Mouse (Mus musculus): Measurements from ENCODE around the gene Marcksl1. TPM values are rescaled to one million over a fixed set of nuclear protein-coding genes. Genes with fewer than 3 reads are reported as not detected.
A peak's percentile ranks its signal among the peaks of the same experiment; 100 is the strongest.

Marcksl1 gene
- total and polyA plus RNA-seq, 2 experiments from 2014 or later, result 1,946 to 2,276 TPM

GRCm38 (mm10) chr4:129557256-129557808, 44.0 kb downstream of the Marcksl1 start:
- 89% methylated on average over 9 of the region's 9 CpGs for WGBS
- no peak overlapping the region for H3K9ac ChIP-seq
- no peaks in the 10 kb centered on the region for H3K9me3 ChIP-seq (ENCODE audit: low read length)
- peak overlapping the region; percentile 89; the same call in 1 of the 2 replicates for H3K4me2 ChIP-seq (ENCODE audit: low read depth)
- H3K27me3 ChIP-seq (ENCODE audit: insufficient read depth, low read length), result no peaks in the 10 kb centered on the region
- H3K4me1 ChIP-seq (ENCODE audit: insufficient read depth), result 0 out of 2 replicates have a peak, but pooled peaks cover 5% of the 10 kb centered on the region
- 0 out of 2 replicates have a peak overlapping the region, but pooled peaks have one; percentile 66 for H3K27ac ChIP-seq (ENCODE audit: low read depth, low read length)
- no peak overlapping the region for H3K4me3 ChIP-seq (ENCODE audit: low read depth, low read length)
- no peaks in the 10 kb centered on the region for H3K36me3 ChIP-seq (ENCODE audit: insufficient read depth)
- no peak for TF ChIP-seq CTCF (IDR thresholded peaks at IDR 0.05; ENCODE audit: low read depth)
- DNase-seq (no peak), ATAC-seq (no peak)

- no peak overlapping the region for H3K4me2 ChIP-seq (ENCODE audit: low read depth)
- TF ChIP-seq CTCF (IDR thresholded peaks at IDR 0.05; ENCODE audit: low read depth), result no peak
- 0 out of 2 replicates have a peak, but pooled peaks cover 5% of the 10 kb centered on the region for H3K4me1 ChIP-seq (ENCODE audit: insufficient read depth)
- no peaks in the 10 kb centered on the region for H3K36me3 ChIP-seq (ENCODE audit: insufficient read depth)
- ATAC-seq (no peak), DNase-seq (no peak)
- H3K27ac ChIP-seq (ENCODE audit: low read depth, low read length), result no peak overlapping the region
- no peaks in the 10 kb centered on the region for H3K27me3 ChIP-seq (ENCODE audit: insufficient read depth, low read length)
- H3K9me3 ChIP-seq (ENCODE audit: low read length), result no peaks in the 10 kb centered on the region
- H3K9ac ChIP-seq, result no peak overlapping the region
- no peak overlapping the region for H3K4me3 ChIP-seq (ENCODE audit: low read depth, low read length)
- WGBS, result 88% methylated on average over 12 of the region's 12 CpGs
Measured at GRCm38 (mm10) chr4:129558321-129558955, 45.1 kb downstream of the Marcksl1 start.

GRCm38 (mm10) chr4:129561184-129561583, 47.8 kb downstream of the Marcksl1 start:
- H3K27ac ChIP-seq (ENCODE audit: low read depth, low read length), result no peak overlapping the region
- H3K27me3 ChIP-seq (ENCODE audit: insufficient read depth, low read length), result no peaks in the 10 kb centered on the region
- H3K9ac ChIP-seq, result no peak overlapping the region
- H3K9me3 ChIP-seq (ENCODE audit: low read length), result no peaks in the 10 kb centered on the region
- no peak overlapping the region for H3K4me3 ChIP-seq (ENCODE audit: low read depth, low read length)
- no peak overlapping the region for H3K4me2 ChIP-seq (ENCODE audit: low read depth)
- DNase-seq, result no peak
- no peaks in the 10 kb centered on the region for H3K36me3 ChIP-seq (ENCODE audit: insufficient read depth)
- no peaks in the 10 kb centered on the region for H3K4me1 ChIP-seq (ENCODE audit: insufficient read depth)
- WGBS, result 89% methylated on average over 5 of the region's 5 CpGs
- TF ChIP-seq CTCF (IDR thresholded peaks at IDR 0.05; ENCODE audit: low read depth), result no peak
- no peak for ATAC-seq

- H3K4me2 ChIP-seq (ENCODE audit: low read depth), result no peak overlapping the region
- H3K9ac ChIP-seq, result no peak overlapping the region
- DNase-seq (no peak), ATAC-seq (no peak)
- no peak overlapping the region for H3K27ac ChIP-seq (ENCODE audit: low read depth, low read length)
- no peak overlapping the region for H3K4me3 ChIP-seq (ENCODE audit: low read depth, low read length)
- 83% methylated on average over 8 of the region's 8 CpGs for WGBS
- no peak for TF ChIP-seq CTCF (IDR thresholded peaks at IDR 0.05; ENCODE audit: low read depth)
- no peaks in the 10 kb centered on the region for H3K4me1 ChIP-seq (ENCODE audit: insufficient read depth)
- no peaks in the 10 kb centered on the region for H3K36me3 ChIP-seq (ENCODE audit: insufficient read depth)
- no peaks in the 10 kb centered on the region for H3K27me3 ChIP-seq (ENCODE audit: insufficient read depth, low read length)
- H3K9me3 ChIP-seq (ENCODE audit: low read length), result no peaks in the 10 kb centered on the region
Measured at GRCm38 (mm10) chr4:129563718-129564117, 50.3 kb downstream of the Marcksl1 start.

- H3K9ac ChIP-seq, result no peak overlapping the region
- H3K27me3 ChIP-seq (ENCODE audit: insufficient read depth, low read length), result no peaks in the 10 kb centered on the region
- H3K4me1 ChIP-seq (ENCODE audit: insufficient read depth), result no peaks in the 10 kb centered on the region
- TF ChIP-seq CTCF (IDR thresholded peaks at IDR 0.05; ENCODE audit: low read depth), result no peak
- no peaks in the 10 kb centered on the region for H3K36me3 ChIP-seq (ENCODE audit: insufficient read depth)
- DNase-seq (no peak), ATAC-seq (no peak)
- no peaks in the 10 kb centered on the region for H3K9me3 ChIP-seq (ENCODE audit: low read length)
- no peak overlapping the region for H3K27ac ChIP-seq (ENCODE audit: low read depth, low read length)
- no peak overlapping the region for H3K4me3 ChIP-seq (ENCODE audit: low read depth, low read length)
- H3K4me2 ChIP-seq (ENCODE audit: low read depth), result no peak overlapping the region
- 80% methylated on average over 6 of the region's 6 CpGs for WGBS
Measured at GRCm38 (mm10) chr4:129565139-129565538, 51.8 kb downstream of the Marcksl1 start.

Small RNAs within 50 kb of the gene (microRNA-seq; reads per million reads assigned to microRNA genes)
- gene Mir8119, result 0 reads per million in 2 experiments

Other genes starting within 250 kb of the Marcksl1 start
- gene Sync, start 226.0 kb upstream of the Marcksl1 start, total RNA-seq (2014; rRNA removed), result 0.52 and 0.54 TPM in 2 replicates
- gene Sync, start 226.0 kb upstream of the Marcksl1 start, polyA plus RNA-seq (2015; fragmentation: Nextera tagmentation; extraction: Ambion mirVana), result 0.48 and 0.79 TPM in 2 replicates
- gene Rbbp4, start 178.2 kb upstream of the Marcksl1 start, total RNA-seq (2014; rRNA removed), result 103 and 111 TPM in 2 replicates
- gene Rbbp4, start 178.2 kb upstream of the Marcksl1 start, polyA plus RNA-seq (2015; fragmentation: Nextera tagmentation; extraction: Ambion mirVana), result 272 and 292 TPM in 2 replicates
- gene Zbtb8os, start 177.9 kb upstream of the Marcksl1 start, total RNA-seq (2014; rRNA removed), result 5.9 and 6.0 TPM in 2 replicates
- gene Zbtb8os, start 177.9 kb upstream of the Marcksl1 start, polyA plus RNA-seq (2015; fragmentation: Nextera tagmentation; extraction: Ambion mirVana), result 20.7 and 30.0 TPM in 2 replicates
- gene Zbtb8a, start 135.5 kb upstream of the Marcksl1 start, total RNA-seq (2014; rRNA removed), result 22.5 and 28.0 TPM in 2 replicates
- gene Zbtb8a, start 135.5 kb upstream of the Marcksl1 start, polyA plus RNA-seq (2015; fragmentation: Nextera tagmentation; extraction: Ambion mirVana), result 10.3 and 14.3 TPM in 2 replicates
- 7.0 and 10.5 TPM in 2 replicates for gene Zbtb8b, start 72.7 kb upstream of the Marcksl1 start, total RNA-seq (2014; rRNA removed)
- gene Zbtb8b, start 72.7 kb upstream of the Marcksl1 start, polyA plus RNA-seq (2015; fragmentation: Nextera tagmentation; extraction: Ambion mirVana), result 6.0 and 9.2 TPM in 2 replicates
- gene Bsdc1, start 52.0 kb upstream of the Marcksl1 start, total RNA-seq (2014; rRNA removed), result 57.0 and 61.6 TPM in 2 replicates
- 25.6 and 28.4 TPM in 2 replicates for gene Bsdc1, start 52.0 kb upstream of the Marcksl1 start, polyA plus RNA-seq (2015; fragmentation: Nextera tagmentation; extraction: Ambion mirVana)
- gene Tssk3, start 22.6 kb upstream of the Marcksl1 start, total RNA-seq (2014; rRNA removed), result 0.24 and 0.46 TPM in 2 replicates
- 0.62 and 0.98 TPM in 2 replicates for gene Tssk3, start 22.6 kb upstream of the Marcksl1 start, polyA plus RNA-seq (2015; fragmentation: Nextera tagmentation; extraction: Ambion mirVana)
- 1.8 TPM in 1 of 2 replicates, not detected in the other for gene Fam229a, start 22.4 kb upstream of the Marcksl1 start, total RNA-seq (2014; rRNA removed)
- gene Fam229a, start 22.4 kb upstream of the Marcksl1 start, polyA plus RNA-seq (2015; fragmentation: Nextera tagmentation; extraction: Ambion mirVana), result 1.7 and 2.6 TPM in 2 replicates
- gene Hdac1, start 29.1 kb downstream of the Marcksl1 start, total RNA-seq (2014; rRNA removed), result 25.6 and 30.8 TPM in 2 replicates
- 47.3 and 50.7 TPM in 2 replicates for gene Hdac1, start 29.1 kb downstream of the Marcksl1 start, polyA plus RNA-seq (2015; fragmentation: Nextera tagmentation; extraction: Ambion mirVana)
- gene Lck, start 60.1 kb downstream of the Marcksl1 start, total RNA-seq (2014; rRNA removed), result 13.9 and 15.3 TPM in 2 replicates
- 14.9 and 17.0 TPM in 2 replicates for gene Lck, start 60.1 kb downstream of the Marcksl1 start, polyA plus RNA-seq (2015; fragmentation: Nextera tagmentation; extraction: Ambion mirVana)
- not detected in 2 replicates for gene Fam167b, start 65.0 kb downstream of the Marcksl1 start, total RNA-seq (2014; rRNA removed)
- 0.23 TPM in 1 of 2 replicates, not detected in the other for gene Fam167b, start 65.0 kb downstream of the Marcksl1 start, polyA plus RNA-seq (2015; fragmentation: Nextera tagmentation; extraction: Ambion mirVana)
- 255 and 301 TPM in 2 replicates for gene Eif3i, start 87.1 kb downstream of the Marcksl1 start, total RNA-seq (2014; rRNA removed)
- 226 and 261 TPM in 2 replicates for gene Eif3i, start 87.1 kb downstream of the Marcksl1 start, polyA plus RNA-seq (2015; fragmentation: Nextera tagmentation; extraction: Ambion mirVana)
- gene Tmem234, start 87.1 kb downstream of the Marcksl1 start, total RNA-seq (2014; rRNA removed), result 151 and 155 TPM in 2 replicates
- gene Tmem234, start 87.1 kb downstream of the Marcksl1 start, polyA plus RNA-seq (2015; fragmentation: Nextera tagmentation; extraction: Ambion mirVana), result 215 and 218 TPM in 2 replicates
- gene Dcdc2b, start 100.7 kb downstream of the Marcksl1 start, total RNA-seq (2014; rRNA removed), result 3.0 TPM in 1 of 2 replicates, not detected in the other
- 3.6 and 4.5 TPM in 2 replicates for gene Dcdc2b, start 100.7 kb downstream of the Marcksl1 start, polyA plus RNA-seq (2015; fragmentation: Nextera tagmentation; extraction: Ambion mirVana)
- gene Iqcc, start 105.5 kb downstream of the Marcksl1 start, total RNA-seq (2014; rRNA removed), result 25.9 and 31.5 TPM in 2 replicates
- 21.4 and 24.7 TPM in 2 replicates for gene Iqcc, start 105.5 kb downstream of the Marcksl1 start, polyA plus RNA-seq (2015; fragmentation: Nextera tagmentation; extraction: Ambion mirVana)
- 89.2 and 120 TPM in 2 replicates for gene Ccdc28b, start 110.4 kb downstream of the Marcksl1 start, total RNA-seq (2014; rRNA removed)
- gene Ccdc28b, start 110.4 kb downstream of the Marcksl1 start, polyA plus RNA-seq (2015; fragmentation: Nextera tagmentation; extraction: Ambion mirVana), result 144 and 146 TPM in 2 replicates
- 39.1 and 45.0 TPM in 2 replicates for gene Txlna, start 127.5 kb downstream of the Marcksl1 start, total RNA-seq (2014; rRNA removed)
- gene Txlna, start 127.5 kb downstream of the Marcksl1 start, polyA plus RNA-seq (2015; fragmentation: Nextera tagmentation; extraction: Ambion mirVana), result 22.4 and 28.4 TPM in 2 replicates
- gene Kpna6, start 159.2 kb downstream of the Marcksl1 start, total RNA-seq (2014; rRNA removed), result 52.8 and 60.5 TPM in 2 replicates
- 9.8 and 11.2 TPM in 2 replicates for gene Kpna6, start 159.2 kb downstream of the Marcksl1 start, polyA plus RNA-seq (2015; fragmentation: Nextera tagmentation; extraction: Ambion mirVana)
- 17.2 and 23.0 TPM in 2 replicates for gene Tmem39b, start 183.3 kb downstream of the Marcksl1 start, total RNA-seq (2014; rRNA removed)
- gene Tmem39b, start 183.3 kb downstream of the Marcksl1 start, polyA plus RNA-seq (2015; fragmentation: Nextera tagmentation; extraction: Ambion mirVana), result 15.3 and 16.1 TPM in 2 replicates
- gene Khdrbs1, start 228.7 kb downstream of the Marcksl1 start, total RNA-seq (2014; rRNA removed), result 108 and 128 TPM in 2 replicates
- 90.5 and 105 TPM in 2 replicates for gene Khdrbs1, start 228.7 kb downstream of the Marcksl1 start, polyA plus RNA-seq (2015; fragmentation: Nextera tagmentation; extraction: Ambion mirVana)